Mouse (Mus musculus) layer of hippocampus, adult 9-11 months (tissue): Measurements from ENCODE around the gene Tmod4.
A peak's percentile ranks its signal among the peaks of the same experiment; 100 is the strongest.

Source experiments
- DNase-seq: peaks from one replicate; pipeline ENCODE4 v3.0.0; 2022

Gene Tmod4

DNA sequence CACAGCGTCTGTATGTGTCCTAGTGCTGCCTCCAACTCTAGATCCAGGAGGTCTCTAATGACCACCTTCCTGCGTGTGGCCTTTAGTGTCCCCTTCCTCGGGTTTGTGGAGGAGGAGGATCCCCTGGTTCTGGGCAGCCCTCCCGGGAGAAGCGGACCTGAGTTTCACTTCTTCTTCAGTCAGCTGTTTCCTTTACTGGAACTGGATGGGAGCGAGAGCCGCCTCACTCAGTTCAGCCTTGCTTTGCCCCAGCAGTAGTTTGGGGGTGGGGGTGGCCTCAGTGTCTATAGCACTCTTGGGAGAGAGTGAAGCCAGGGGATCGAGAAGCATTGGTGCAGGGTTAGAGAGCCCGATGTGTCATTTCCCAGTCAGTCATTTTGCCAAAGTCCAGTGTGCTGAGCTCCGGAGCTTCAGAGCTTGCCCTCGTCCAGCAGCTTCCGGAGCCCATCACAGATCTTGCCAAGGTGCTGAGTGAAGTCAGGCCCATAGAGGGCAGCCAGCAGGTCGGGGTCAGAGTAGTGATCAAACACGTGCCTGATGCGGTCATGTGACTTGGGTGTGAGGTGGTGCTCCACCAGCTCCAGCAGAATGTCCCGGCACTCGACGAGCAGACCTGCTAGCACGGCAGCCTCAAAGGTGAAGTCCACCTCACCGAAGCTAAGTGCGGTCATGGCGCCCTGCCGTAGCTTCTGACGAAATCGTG, 15.5 kb downstream of the Tmod4 start:
- DNase-seq: peak; percentile 54

DNA sequence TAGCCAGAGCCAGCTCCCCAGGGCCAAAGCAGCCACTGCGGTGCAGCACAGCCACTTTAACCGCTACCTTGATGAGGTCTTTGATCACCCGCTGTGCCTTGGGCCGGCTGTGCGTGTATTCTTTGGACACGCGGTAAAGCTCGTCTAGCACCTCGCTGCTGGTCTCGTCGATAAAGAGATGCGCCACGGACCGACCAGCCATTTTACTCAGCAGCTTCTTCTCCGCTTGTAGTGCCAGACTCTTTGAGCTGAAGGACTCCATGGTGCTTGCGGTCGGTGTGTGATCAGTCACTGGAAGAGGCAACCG, 16.0 kb downstream of the Tmod4 start:
- no peak for DNase-seq

DNA sequence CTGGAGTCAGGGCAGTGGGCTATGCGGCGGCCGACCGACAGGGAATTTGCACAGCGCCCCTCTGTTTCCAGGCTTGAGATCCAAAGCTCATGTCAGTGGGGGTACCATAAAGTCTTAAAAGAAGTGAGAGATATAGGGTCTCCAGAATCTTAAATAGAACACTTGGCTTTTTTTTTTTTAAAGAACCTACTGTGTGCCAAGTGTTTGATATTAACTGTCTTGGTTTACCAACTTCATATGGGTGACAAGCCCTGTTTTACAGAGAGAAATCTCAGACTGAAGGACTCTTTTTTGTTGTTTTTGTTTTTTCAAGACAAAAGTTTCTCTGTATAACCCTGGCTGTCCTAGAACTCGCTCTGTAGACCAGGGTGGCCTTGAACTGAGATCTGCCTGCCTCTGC, 16.5 kb downstream of the Tmod4 start:
- DNase-seq: no peak

DNA sequence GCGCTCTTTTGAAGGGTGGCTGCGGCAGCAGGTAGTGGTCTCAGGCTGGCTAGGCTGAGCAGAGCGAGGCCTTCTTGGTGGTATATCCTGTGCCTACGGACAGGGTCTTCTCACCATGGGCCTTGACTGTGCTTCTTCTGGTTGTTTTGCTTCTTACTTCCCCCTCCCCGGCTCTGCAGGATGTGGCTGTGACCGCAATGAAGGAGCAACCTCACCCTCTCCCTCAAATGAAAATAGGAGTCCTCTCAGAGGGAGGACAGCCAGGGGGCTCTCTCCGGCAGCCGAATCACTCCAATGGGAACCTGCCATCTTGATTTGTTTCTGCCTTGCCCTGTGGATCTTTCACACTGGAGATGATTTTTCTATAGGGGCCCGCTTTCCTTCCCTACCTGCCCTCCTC, 17.2 kb downstream of the Tmod4 start:
- peak; percentile 59 for DNase-seq

DNA sequence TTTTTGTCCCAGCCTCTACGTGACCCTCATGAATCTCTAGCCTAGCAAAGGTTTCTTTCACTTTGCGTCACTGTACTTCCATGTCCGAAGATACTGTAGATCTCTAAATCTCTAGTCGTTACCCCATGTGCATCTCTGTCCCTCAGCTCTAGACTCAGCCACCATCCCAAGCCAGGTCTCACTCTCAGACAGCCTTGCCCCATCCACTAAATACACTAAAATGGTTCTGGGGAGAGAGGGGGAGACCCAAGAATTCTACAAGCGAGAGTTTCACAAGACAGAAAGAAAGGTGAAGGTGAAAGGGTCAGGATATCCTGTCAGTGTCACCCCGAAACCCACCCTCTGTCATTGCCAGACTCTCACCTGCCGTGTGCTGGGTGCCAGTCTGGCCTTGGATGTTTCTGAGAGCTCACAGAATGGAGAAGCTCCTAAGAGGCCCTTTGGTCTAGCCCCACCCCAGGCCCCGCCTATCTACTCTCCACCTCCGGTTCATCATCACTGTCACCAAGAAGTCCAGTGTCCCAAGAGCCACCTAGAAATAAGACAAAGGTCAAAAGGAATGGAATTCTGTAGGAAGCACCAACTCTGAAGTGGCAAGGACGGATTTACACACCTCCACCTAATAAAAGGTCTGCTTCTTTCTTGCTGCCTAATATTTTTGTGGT, 17.8 kb downstream of the Tmod4 start, which contains the start of gene Tnfaip8l2:
Gene Tnfaip8l2 (minus strand): TSS at position 409 of the 665 bp plus-strand sequence.
- peak; percentile 59 for DNase-seq

DNA sequence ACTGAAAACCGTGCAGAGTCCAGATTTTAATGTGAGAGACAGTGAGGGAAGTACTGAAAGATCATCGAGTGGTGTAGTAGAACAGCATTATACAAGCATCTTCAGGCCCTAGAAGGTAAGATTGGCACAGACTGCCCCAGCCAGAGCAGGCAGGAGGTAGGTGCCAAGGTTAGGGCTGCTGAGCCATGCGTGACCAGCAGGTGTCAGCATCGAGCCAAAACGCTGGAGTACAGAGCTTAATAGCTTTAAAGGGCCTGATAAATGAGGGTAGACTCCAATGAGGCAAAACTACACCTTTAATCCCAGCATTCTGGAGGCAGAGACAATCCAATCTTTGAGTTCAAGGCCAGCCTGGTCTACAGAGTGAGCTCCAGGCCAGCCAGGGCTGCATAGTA, 18.3 kb downstream of the Tmod4 start:
- peak; percentile 75 for DNase-seq

DNA sequence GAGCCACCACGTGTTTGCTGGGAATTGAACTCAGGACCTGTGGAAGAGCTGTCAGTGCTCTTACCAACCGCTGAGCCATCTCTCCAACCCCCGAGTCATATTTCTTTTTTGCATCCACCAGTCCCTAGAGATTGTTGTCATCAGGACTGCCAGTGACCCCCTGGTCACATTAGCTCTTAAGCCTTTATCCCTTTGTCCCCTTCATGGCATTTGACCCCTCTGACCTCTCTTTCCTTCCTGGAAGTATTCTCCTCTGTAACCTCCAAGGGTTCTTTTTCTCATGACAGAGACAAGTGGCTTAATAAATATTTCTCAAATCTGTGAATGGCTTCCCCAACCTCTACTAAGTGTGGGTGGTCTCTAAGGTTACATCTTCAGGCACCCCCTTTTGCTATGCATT, 23.6 kb downstream of the Tmod4 start:
- DNase-seq: no peak

DNA sequence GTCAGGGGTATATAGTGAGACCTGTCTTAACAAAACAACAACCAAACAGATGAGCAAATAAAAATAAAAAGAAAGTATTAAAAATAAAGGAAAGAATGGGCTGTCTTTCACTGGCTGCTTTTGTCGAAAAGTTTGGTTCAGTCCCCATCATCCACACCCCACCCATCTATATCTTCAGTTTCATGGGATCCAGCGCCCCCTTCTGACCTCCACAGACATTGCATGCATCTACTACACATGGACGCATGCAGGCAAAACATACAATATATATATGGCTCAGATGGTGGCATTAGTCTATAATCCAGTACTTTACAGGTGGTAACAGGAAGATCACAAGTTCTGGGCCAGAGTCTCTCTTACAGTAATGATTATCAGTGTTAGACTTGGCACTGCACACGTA, 29.6 kb downstream of the Tmod4 start:
- DNase-seq: no peak

DNA sequence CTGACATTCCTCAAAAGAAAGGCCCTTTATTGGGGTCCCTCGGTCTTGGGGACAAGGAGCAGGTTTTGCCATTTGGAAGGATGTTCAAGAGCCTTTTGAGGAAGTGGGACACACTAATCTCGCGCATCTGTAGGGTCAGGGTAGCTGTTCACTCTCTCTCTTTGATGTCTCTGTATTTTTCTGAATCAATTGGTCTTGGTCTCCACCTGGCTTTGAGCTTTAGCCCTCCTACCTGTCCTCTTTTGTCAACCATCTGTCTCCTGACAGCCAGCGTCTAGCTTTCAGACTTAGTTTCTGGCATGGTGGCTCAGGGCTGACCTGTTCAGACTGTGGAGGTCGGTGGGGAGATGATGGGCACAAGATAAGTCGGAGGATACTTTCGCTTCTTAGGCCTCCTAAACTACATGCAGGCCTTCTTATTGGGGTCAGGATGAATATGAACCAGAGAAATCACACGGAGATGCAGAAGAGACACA, 35.3 kb downstream of the Tmod4 start:
- no peak for DNase-seq

DNA sequence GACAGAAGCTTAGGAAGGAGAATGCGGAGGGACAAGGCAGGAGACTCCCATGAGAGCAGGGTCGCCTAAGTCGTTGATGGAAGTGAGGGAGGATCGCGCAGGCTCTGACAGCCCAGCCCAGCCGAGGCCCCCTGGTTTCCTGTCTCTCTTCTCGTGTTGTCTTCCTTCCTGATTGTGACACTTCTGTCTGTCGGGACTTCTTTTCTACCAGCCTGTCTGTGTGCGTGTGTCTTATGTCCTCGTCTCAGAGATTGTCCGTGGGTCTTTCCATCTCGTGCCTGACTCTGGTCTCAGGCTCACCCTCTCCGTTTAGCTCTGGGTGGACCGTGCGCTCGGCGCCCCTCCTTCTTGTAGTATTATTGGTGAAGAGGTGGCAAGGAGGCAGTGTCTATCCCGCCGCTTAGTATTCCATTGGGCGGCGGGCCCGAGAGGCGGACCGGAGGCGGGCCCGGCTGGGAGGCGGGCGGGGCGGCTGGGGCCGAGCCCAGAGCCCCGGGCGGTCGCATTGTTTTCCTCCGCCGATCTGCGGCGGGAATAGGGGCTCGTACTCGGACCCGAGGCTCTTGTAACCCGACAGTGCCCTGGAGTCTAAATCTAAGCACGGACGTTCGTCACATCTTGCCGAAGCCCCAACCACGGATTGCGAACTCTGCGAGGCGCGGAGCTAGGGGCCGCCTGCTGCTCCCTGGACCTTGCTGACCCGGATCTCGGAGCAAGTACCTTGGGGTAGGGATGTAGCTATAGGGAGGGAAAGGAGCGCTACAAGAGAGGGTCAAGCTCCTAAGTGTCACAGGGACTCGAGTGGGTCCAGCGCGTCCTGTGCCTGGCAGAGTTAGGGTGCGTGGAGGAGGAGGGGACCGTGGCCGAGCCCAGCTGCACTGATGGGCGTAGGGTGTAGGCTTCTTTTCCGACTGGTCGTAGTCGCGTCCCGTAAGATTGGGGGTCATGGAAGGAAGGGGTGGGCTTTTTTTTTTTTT, 36.0 kb downstream of the Tmod4 start, which contains the start of gene Sema6c:
Gene Sema6c (plus strand): TSS at position 471 of the 977 bp plus-strand sequence.
- peak; percentile 93 for DNase-seq

DNA sequence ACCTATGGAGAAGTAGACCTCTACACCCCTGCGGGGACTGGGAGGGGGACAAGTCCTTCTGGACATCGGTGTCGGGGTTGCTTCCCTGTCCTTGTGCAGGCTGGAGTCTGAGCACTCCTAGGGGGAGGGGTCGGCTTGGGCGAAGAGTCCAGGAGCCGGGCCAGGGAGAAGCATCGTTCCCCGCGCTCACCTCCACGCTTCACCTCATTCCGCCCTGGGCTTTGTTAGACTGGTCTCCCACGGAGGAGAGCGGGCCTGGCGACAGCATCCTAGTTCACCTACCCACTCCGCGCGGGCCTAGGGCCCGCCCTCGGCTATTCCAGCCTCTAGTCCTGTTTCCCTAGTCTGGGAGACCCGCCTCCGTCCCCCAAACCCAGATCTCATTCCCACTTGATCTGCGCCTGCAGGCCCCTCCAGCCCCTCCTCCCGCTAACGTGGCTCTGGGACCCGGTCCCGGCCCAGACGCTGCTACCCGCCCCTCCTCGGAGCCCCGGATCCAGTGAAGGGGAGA, 36.8 kb downstream of the Tmod4 start:
- DNase-seq: no peak

DNA sequence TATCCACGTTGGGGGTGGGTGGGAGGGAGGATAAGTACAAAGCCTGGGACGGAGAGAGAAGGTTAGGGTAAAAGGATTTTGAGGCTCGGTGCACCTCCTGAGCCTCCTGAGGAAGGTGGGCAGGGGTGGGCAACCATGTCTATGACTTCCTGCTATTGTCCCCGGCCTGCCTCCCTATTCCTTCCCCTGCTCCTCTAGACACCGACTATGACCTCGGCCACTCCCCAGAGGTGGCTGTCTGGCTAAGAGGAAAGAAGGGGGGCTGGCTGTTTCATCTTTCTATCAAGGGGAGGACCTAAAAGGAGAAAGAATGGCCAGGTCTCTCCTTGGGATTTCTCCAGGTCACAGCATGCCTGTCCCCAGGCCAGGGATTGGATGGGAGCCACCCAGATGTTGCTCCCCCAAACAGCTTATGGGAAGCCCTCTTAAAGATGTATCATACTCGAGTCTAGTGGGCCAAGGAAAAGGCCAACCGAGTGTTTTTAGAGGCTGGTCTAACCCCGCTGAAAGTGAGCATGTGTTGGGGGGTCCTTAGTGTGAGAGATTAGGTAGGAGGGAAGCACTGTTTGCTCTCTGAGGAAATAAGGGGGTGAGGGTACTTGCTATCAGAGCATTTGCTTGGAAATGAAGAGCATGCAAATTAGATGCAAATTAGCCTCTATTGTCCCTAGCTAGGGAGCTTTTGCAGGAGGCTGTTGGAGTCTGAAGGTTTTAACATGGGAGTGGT, 37.5 kb downstream of the Tmod4 start:
- no peak for DNase-seq

DNA sequence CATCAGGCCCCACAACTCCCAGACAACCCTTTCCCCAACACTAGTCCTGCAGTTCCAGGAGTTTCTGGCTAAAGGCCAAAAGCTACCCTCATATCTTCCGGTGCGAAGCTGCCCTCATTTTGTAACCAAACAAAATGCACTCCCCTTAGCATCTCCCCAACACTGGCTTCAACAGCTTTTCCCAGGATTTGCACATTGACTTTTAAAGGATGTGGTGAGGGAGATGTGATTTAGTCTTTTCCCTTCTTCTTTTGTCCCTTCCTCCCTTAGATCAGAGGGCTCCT, 38.0 kb downstream of the Tmod4 start:
- DNase-seq: no peak

DNA sequence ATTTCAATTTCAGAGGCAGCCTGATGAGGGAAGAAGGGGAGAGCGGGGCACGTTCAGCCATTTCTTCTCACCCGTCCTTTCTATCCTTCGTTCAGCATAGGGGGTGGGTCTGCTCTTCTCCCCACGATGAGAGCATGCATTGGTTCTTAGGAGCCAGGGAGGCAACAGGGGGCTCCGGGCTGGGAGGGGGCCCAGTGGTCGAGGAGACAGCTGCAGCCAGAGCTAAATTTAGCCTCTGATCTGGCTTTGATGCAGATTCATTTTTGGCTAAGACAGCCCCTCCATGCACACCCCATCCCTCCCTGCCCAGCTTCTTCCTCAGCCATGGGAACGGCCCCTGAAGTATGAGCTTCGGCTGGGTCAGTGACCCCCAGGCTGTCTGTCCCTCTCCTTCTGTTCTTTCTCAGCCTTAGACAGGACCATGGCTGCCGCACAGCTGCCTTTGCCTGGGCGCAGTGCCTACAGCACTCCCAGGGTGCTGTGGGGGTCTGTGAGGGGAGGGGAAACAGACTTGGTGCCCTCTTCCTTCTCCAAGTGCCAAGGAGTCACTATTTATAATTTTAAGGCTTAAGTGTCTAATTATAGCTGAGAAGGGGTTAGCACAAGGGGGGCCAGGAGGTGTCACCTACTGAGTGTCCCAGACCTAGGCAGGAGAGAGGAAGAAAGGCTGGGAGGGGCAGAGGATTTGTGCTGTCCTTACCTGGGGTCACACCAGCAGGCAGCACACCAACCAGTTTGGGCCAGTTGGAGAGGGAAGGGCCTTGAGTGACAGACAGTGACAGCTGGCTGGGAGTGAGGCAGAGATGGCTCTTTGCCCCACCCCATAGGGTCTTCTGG, 39.4 kb downstream of the Tmod4 start:
- DNase-seq: no peak

DNA sequence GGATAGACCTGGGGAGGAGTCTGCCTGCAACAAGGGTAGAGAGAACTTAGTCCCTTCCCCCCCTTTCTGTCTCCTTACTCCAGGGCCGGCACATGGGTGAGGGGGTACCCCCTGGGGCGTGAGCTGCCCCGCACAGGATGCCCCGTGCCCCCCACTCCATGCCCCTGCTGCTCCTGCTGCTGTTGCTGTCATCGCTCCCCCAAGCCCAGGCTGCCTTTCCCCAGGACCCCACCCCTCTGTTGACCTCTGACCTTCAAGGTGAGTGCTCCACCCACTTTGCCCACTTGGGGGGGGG, 39.9 kb downstream of the Tmod4 start:
- DNase-seq: no peak

DNA sequence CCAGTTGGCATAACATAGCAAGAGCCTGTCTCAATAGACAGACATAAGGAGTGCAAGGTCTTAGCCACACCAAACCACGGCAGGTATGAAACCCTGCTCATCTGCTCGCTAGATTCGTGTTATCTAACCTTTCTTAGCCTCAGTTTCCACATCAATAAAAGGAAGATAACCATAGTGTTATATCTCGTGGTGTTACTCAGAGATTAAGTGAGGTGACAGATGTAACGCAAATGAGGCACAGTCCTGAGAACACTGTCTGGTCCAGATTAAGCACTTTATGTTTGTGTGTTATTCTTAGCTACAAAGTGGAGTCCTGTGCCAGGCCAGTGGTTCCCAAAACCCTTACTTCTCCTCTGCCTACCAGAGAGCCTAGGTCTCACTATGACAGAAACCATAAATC, 40.6 kb downstream of the Tmod4 start:
- no peak for DNase-seq

DNA sequence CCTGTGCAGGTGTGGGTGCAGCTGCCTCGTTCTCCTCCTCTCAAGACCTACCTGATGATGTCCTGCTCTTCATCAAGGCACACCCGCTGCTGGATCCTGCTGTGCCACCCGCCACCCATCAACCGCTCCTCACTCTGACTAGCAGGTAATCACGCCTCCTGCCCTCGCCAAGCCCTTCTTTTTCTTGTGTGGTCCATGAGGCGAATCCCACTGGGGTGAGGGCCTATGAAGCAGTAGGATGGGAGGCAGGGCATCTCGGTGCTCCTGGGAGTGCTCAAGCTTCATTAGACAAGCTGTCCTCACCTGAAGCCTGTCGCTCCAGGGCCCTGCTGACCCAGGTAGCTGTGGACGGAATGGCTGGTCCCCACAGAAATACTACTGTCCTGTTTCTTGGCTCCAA, 45.7 kb downstream of the Tmod4 start:
- no peak for DNase-seq

DNA sequence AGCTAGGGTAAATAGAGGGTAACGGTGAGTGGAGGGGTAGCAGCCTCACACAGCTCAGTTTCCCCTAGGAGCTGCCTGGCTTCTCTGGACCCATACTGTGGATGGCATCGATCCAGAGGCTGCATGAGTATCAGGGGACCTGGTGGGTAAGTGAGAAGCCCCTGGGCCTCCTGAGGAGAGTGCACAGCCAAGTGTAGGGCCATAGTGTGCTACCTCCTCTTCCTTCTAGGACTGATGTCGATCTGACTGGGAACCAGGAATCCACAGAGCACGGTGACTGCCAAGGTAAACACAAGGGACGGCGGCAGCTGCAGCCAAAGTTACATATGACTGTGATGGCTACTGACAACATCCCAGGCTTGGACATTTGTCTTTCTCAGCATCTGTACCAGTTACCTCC, 46.8 kb downstream of the Tmod4 start:
- no peak for DNase-seq

DNA sequence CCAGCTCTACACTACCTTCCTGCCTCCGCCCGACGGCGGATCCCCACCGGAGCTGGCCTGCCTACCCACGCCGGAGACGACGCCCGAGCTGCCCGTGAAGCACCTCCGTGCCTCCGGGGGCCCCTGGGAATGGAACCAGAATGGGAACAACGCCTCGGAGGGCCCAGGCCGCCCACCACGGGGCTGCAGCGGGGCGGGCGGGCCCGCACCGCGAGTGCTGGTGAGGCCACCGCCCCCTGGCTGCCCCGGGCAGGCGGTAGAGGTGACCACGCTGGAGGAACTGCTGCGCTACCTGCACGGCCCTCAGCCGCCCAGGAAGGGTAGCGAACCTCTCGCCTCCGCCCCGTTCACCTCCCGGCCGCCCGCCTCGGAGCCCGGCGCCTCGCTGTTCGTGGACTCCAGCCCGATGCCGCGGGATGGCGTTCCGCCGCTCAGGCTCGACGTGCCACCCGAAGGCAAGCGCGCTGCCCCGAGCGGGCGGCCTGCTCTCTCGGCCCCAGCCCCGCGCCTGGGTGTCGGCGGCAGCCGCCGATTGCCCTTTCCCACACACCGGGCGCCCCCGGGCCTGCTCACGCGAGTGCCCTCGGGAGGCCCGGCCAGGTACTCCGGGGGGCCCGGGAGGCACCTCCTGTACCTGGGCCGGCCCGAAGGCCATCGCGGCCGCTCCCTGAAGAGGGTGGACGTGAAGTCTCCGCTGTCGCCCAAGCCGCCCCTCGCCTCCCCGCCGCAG, 48.4 kb downstream of the Tmod4 start:
- no peak for DNase-seq

DNA sequence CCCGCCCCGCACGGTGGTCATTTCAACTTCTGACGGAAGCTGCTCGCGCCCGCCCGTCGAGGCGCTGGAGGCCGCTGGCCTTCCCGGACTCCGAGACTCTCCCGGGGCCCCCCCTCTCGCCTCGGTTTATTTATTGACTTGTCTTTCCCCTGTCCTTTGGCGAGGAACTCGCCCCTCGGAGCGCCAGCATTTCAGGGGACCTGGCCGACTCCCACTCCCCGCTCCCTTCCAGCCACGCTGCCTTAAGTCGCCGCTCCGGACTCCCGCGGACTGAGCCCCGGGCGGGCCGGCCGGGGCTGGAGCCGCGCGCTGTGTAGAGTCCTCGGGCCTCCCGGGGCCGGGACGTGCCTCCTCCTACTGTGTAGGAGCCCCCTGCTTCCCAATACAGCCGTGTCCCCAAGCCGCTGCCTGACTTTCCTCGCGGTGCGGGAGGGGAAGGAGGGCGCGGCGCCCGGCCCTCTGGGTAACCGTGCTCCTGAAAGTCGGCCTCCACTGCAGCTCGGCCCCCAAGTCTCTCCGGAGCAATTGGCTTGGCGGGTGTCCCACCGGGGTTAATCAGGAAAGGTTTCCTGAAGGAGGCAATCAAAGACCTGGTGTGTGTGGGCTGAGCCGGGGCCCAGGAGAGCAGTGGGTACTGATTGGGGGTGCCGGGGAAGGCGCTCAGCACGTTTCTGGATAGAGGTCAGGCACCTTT, 49.1 kb downstream of the Tmod4 start:
- DNase-seq: no peak
